Mouse (Mus musculus) limb, embryonic 12.5 days (tissue): Measurements from ENCODE around the gene Sh3glb2. TPM values are rescaled to one million over a fixed set of nuclear protein-coding genes. Genes with fewer than 3 reads are reported as not detected.

Experiments used
- ATAC-seq: fragments of 200-750 bp; cut with Nextera tagmentation; 2 replicates; pipeline ENCODE4 v1.8.0; 2017; ENCODE audit warnings: low read depth, moderate TSS enrichment; ENCODE audit not compliant: insufficient number of reproducible peaks, insufficient read depth, low FRiP score, low TSS enrichment
- H3K27ac ChIP-seq: fragments of 300-500 bp; sonication (generic); 2 replicates; pipeline ENCODE4 v1.5.1; 2016; ENCODE audit warnings: mild to moderate bottlenecking, moderate library complexity
- H3K27me3 ChIP-seq: fragments of 300-500 bp; sonication (generic); 2 replicates; pipeline ENCODE4 v1.6.1; 2016; ENCODE audit warnings: mild to moderate bottlenecking, moderate library complexity
- H3K36me3 ChIP-seq: fragments of 300-500 bp; sonication (generic); 2 replicates; pipeline ENCODE4 v1.6.1; 2016; ENCODE audit warnings: mild to moderate bottlenecking, moderate library complexity
- H3K4me1 ChIP-seq: fragments of 300-500 bp; sonication (generic); replicated peaks from 2 replicates; pipeline ENCODE4 v1.6.1; 2016
- H3K4me2 ChIP-seq: fragments of 300-500 bp; sonication (generic); 2 replicates; pipeline ENCODE4 v1.6.1; 2016; ENCODE audit warnings: mild to moderate bottlenecking, moderate library complexity
- H3K4me3 ChIP-seq: fragments of 300-500 bp; sonication (generic); replicated peaks from 2 replicates; pipeline ENCODE4 v1.5.1; 2016; ENCODE audit warnings: mild to moderate bottlenecking
- H3K9ac ChIP-seq: fragments of 300-500 bp; sonication (generic); replicated peaks from 2 replicates; pipeline ENCODE4 v1.6.1; 2016; ENCODE audit warnings: mild to moderate bottlenecking, moderate library complexity
- H3K9me3 ChIP-seq: fragments of 300-500 bp; sonication (generic); 2 replicates; pipeline ENCODE4 v1.6.1; 2016; ENCODE audit warnings: mild to moderate bottlenecking, moderate library complexity
- WGBS: fragments of 180-500 bp; shearing (Covaris S2); methylation state at CpG from one replicate; pipeline ENCODE4 v1.1.7; 2016; 5-methylcytosine and 5-hydroxymethylcytosine counted together
- polyA plus RNA-seq: library from polyadenylated mRNA; unstranded; fragments of >200 nt; fragmentation: Nextera tagmentation; extraction: Ambion mirVana; gene quantifications from 2 replicates; pipeline ENCODE4 v1.2.1, GENCODE M21; 2016

Gene Sh3glb2
- polyA plus RNA-seq, 1 experiment from 2014 or later = 91.0 TPM

DNA sequence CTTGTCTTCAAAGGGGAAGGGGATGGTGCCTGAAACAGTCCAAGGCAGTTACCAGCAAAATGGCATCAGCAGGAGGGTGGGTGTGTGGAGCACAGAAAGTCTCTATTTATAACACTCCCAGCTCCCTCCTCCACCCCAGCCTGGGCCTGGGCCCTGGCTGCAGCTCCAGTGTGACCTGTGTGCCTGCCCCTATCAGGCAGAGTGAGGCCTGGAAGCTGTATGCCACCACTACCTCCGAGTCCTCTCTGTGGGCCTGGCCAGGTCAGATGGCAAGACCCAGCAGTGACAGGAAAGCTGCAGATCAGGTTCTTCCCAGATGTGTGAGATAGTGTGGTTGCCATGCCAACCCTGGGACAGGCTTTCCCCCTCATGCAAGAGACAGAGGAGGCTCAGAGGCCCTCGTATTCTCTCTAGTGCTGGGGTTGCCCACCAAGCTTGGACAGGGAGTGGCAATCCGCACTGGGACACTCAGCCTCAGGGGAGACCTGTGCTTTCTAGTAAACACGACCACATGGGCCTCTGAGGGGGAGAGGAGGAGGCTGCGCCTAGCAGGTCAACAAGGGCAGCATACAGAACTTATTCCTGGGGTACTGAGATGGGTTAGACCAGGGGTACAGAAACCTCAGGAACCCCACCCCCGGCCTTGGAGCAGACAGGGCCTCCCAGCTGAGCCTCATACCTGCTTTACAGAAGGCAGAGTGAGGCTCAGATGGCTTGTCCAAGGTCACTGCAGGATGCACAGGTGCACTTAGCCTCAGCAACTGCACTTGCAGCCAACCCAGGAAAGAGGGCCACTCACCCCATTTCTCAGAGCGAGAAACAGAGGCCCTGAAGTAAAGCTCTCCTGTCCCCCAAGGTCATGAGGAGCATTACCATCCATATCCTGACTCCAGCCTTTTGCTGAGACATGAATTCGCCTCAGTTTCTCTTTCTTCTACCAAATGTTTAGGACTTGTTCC lies 1.3 kb downstream of the Sh3glb2 start:
- Histone ChIP-seq H3K4me2 (peak overlapping the region; percentile 91), H3K27me3 (no peaks in the 10 kb centered on the region), H3K27ac (0 out of 2 replicates have a peak overlapping the region, but pooled peaks have one; percentile 17), H3K36me3 (peaks cover 28% of the 10 kb centered on the region), H3K4me1 (peaks cover 21% of the 10 kb centered on the region), H3K9me3 (no peaks in the 10 kb centered on the region), H3K4me3 (peak overlapping the region; percentile 78), H3K9ac (peak overlapping the region; percentile 79)
- no peak for ATAC-seq
- 53% methylated on average over 8 of the region's 8 CpGs for WGBS

DNA sequence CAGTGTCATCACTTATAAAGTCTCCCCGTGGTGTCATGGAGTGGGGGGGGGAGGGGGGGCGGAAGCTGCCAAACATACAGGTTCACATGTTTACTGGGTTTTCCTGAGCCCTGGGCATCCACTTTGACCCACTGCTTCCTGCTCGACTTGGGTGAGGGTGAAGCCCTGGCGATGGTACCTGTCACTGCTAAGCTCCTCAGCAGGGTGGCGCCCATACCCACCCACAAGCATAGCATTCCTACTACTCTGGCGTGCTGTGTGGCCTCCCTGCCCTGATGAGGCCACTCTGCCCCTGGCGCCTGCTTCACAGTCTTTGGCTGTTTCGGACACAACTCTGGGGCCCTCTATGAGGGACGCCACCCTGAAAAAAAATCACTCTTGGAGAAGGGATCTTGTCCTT lies 2.2 kb downstream of the Sh3glb2 start:
- H3K27ac ChIP-seq = no peak overlapping the region
- no peaks in the 10 kb centered on the region for H3K9me3 ChIP-seq

DNA sequence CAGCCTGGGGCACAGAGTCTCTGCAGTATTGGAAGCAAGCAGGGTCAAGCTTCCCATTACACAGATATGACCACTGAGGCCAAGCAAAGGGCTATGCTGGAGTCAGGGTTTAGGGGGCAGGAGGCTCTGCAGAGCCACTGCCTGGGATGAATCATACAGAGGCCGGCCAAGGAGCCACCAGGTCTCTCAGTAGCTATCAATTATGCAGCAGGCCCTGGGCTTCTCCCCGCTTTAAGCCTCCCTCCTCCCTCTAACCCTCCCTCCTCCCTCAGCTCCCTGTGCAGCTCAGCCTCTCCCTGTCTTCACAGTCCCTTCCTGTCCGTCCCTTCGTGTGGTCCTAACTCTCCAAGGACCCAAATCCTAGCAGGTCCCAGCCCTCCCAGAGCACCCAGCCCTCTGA lies 2.9 kb downstream of the Sh3glb2 start:
- Histone ChIP-seq H3K4me1 (peaks cover 21% of the 10 kb centered on the region), H3K27me3 (no peaks in the 10 kb centered on the region), H3K9me3 (no peaks in the 10 kb centered on the region), H3K36me3 (peaks cover 36% of the 10 kb centered on the region), H3K4me2 (no peak overlapping the region), H3K27ac (no peak overlapping the region), H3K4me3 (no peak overlapping the region), H3K9ac (no peak overlapping the region)
- 58% methylated on average over 4 of the region's 4 CpGs for WGBS
- ATAC-seq = no peak

More for the DNA sequence above, 2.2 kb downstream of the Sh3glb2 start:
- no peak for ATAC-seq
- H3K36me3 ChIP-seq = peaks cover 36% of the 10 kb centered on the region
- H3K4me2 ChIP-seq = no peak overlapping the region
- peaks cover 21% of the 10 kb centered on the region for H3K4me1 ChIP-seq
- H3K27me3 ChIP-seq = no peaks in the 10 kb centered on the region
- 71% methylated on average over 9 of the region's 9 CpGs for WGBS
- H3K9ac ChIP-seq = peak overlapping the region; percentile 79; the same call in 1 of the 2 replicates
- no peak overlapping the region for H3K4me3 ChIP-seq

DNA sequence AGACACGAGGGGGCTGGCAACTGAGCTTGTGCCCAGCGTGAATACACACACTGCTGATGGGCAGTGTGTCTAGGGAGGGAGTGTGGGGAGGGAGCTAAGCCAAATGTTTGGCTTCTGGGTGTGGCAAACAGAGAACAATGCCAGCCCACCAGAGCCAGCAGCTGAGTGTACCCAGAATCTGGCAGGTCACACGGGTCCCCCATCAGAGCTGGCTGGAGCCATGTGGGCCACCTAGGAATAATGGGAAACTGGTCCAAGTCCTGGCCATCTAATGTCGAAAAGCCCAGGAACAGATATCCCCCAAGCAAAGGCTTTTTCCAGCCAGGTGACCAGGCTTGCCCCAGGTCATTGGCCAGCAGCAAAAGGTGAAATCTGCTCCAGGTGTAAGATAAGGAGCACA lies 3.3 kb downstream of the Sh3glb2 start:
- H3K4me1 ChIP-seq = peaks cover 21% of the 10 kb centered on the region
- WGBS = 69% methylated on average over 4 of the region's 4 CpGs
- no peak overlapping the region; the same call in 1 of the 2 replicates for H3K9ac ChIP-seq
- H3K36me3 ChIP-seq = peaks cover 38% of the 10 kb centered on the region
- H3K27me3 ChIP-seq = no peaks in the 10 kb centered on the region
- H3K4me3 ChIP-seq = no peak overlapping the region
- ATAC-seq = no peak
- no peak overlapping the region for H3K4me2 ChIP-seq
- H3K27ac ChIP-seq = no peak overlapping the region
- no peaks in the 10 kb centered on the region for H3K9me3 ChIP-seq

DNA sequence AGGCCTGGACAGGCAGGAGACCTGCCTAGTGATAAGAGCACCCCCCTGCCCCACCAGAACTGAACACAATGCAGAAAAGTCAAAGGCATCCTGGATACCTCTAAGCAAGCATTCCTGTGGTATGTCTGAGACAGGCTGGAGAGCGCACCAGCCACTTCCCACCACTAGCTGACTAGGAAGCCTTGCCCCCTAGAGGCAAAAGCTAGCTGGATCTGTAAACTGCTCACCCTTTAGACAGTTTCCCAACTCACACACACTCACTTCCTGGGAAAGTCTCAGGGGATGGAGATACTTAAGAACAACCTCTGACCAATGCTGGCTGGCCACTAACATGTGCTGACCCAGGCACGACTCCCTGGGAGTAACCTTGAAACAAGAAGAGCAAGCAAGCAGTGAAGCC lies 8.0 kb downstream of the Sh3glb2 start:
- no peak for ATAC-seq
- H3K27ac ChIP-seq = no peak overlapping the region
- H3K4me2 ChIP-seq = no peak overlapping the region
- 80% methylated on average over 2 of the region's 2 CpGs for WGBS
- H3K36me3 ChIP-seq = peaks cover 83% of the 10 kb centered on the region
- H3K9ac ChIP-seq = no peak overlapping the region
- H3K4me1 ChIP-seq = no peaks in the 10 kb centered on the region
- H3K9me3 ChIP-seq = no peaks in the 10 kb centered on the region
- no peak overlapping the region for H3K4me3 ChIP-seq
- no peaks in the 10 kb centered on the region for H3K27me3 ChIP-seq

DNA sequence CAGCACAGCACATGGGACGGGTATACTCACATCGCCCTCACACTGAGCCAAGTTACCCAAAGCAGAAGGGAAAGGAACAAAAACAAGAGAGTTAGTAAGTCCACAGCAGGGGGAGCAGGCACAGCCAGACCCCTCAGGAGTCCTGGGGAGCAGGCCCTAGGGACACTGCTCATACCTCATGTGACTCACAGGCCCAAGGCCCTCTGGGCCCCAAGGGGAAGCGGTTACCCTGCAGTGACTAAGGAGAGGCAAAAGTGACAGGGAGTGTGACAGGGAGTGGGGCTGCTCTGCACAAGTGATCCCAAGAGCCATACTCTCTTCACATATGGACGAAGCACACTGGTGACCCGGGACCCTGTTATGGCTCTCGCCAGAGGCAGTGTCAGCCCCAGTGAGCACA lies 9.9 kb downstream of the Sh3glb2 start:
- H3K36me3 ChIP-seq = peaks cover 90% of the 10 kb centered on the region
- H3K4me3 ChIP-seq = no peak overlapping the region
- H3K4me1 ChIP-seq = no peaks in the 10 kb centered on the region
- H3K27me3 ChIP-seq = no peaks in the 10 kb centered on the region
- no peak overlapping the region for H3K4me2 ChIP-seq
- no peaks in the 10 kb centered on the region for H3K9me3 ChIP-seq
- no peak for ATAC-seq
- H3K9ac ChIP-seq = no peak overlapping the region
- H3K27ac ChIP-seq = no peak overlapping the region
- WGBS = 89% methylated on average over 6 of the region's 6 CpGs

DNA sequence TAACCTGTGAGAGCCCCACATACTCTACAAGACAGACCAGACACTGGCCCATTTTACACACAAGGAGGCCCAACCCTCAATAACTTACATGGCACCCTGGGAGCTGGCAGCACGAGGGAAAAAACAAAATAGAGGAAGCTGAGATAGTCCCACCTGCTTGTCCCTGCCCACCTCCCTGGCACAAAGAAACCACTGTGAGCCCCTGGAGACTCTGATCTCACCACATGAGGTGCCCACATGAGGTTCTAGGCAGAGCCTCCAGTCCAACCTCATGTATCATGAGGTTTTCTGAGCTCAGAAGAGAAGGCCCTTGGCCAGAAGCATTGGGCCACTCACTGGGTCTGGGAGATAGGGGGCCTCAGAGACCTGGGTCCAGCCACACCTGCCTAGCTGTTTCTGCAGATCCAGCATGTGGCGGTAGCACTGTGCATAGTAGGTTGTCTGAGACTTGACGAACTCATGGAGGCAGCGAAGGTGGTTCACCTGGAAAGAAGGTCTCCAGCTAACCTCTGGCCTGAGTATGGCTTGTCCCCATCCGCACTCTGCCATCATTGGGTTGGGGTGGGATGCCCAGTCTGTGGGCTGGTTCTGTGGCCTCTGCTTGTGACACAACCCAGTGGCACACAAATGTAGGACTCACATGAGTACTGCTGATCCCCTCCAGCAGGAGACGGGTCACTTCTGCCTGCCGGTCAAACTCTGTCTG lies 13.0 kb downstream of the Sh3glb2 start:
- WGBS = 92% methylated on average over 7 of the region's 7 CpGs
- no peak for ATAC-seq
- Histone ChIP-seq H3K27me3 (no peaks in the 10 kb centered on the region), H3K4me2 (no peak overlapping the region), H3K36me3 (peaks cover 99% of the 10 kb centered on the region), H3K4me1 (no peaks in the 10 kb centered on the region), H3K27ac (no peak overlapping the region), H3K9ac (no peak overlapping the region), H3K9me3 (no peaks in the 10 kb centered on the region), H3K4me3 (no peak overlapping the region)

DNA sequence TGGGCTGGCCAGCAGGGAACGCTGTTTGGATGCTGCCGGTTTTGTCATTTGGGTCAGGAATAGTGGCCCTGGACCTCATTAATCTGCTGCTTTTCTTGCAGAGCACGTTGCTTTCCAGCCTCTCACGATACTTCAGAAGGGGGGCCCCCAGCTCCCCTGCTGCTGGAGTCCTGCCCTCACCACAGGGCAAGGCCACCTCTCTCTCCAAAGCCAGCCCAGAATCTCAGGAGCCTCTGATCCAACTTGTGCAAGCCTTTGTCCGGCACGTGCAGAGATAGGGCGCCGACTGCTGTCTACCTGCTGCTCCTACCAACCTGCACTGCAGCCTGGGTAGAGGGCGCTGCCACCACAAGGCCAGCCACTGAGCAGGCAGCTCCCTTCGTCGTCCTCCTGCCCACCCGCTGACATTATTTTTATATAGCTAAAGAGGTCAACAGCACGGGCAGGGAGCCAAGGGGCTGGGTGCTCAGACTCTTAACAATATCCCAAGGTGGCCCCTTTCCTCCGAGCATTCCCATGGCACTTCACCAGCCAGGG lies 15.5 kb downstream of the Sh3glb2 start:
- H3K4me2 ChIP-seq = no peak overlapping the region
- no peak for ATAC-seq
- no peak overlapping the region for H3K4me3 ChIP-seq
- no peaks in the 10 kb centered on the region for H3K9me3 ChIP-seq
- no peak overlapping the region for H3K27ac ChIP-seq
- H3K27me3 ChIP-seq = no peaks in the 10 kb centered on the region
- no peaks in the 10 kb centered on the region for H3K4me1 ChIP-seq
- peaks cover 100% of the 10 kb centered on the region for H3K36me3 ChIP-seq
- H3K9ac ChIP-seq = no peak overlapping the region
- WGBS = 81% methylated on average over 14 of the region's 14 CpGs

DNA sequence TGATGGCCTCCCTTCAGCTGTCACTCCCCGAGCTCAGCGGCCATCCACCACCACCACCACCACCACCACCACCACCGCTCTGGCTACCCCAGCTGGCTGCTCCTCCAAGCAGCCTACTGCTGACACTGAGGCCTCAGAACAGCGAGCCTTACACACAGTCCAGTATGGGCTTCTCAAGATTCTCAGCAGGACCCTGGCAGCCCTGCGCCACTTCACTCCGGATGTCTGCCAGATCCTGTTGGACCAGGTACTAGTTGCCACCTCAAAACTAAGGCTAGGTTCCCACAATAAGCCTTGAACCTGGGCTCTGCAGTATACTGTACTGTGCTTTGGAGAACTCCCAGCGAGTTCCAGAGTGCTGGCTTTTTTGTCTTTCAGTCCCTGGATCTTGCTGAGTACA lies 16.6 kb downstream of the Sh3glb2 start:
- H3K4me3 ChIP-seq = no peak overlapping the region
- H3K27me3 ChIP-seq = no peaks in the 10 kb centered on the region
- no peak overlapping the region for H3K4me2 ChIP-seq
- H3K9me3 ChIP-seq = no peaks in the 10 kb centered on the region
- no peak for ATAC-seq
- H3K4me1 ChIP-seq = no peaks in the 10 kb centered on the region
- H3K27ac ChIP-seq = no peak overlapping the region
- H3K9ac ChIP-seq = no peak overlapping the region
- H3K36me3 ChIP-seq = peaks cover 100% of the 10 kb centered on the region
- WGBS = 91% methylated on average over 7 of the region's 7 CpGs

DNA sequence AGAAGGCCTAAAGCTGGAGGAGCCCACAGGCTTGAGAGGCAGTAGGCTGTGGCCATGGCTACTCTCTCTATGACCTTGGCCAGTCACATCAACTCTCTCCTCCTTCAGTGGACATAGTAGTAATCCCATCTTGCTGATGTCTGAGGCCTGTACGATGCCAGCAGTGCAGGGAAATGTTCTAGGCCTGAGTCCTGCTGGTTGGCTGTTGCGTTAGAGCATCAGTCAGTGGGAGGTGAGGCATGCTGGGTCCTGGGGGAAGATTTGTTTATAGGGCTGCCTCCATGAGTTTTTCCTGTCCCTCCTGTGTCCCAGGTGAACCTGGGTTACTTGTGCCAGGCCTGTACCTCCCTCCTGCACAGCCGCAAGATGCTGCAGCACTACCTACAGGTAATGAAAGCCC lies 17.1 kb downstream of the Sh3glb2 start:
- WGBS = 93% methylated on average over 3 of the region's 3 CpGs

DNA sequence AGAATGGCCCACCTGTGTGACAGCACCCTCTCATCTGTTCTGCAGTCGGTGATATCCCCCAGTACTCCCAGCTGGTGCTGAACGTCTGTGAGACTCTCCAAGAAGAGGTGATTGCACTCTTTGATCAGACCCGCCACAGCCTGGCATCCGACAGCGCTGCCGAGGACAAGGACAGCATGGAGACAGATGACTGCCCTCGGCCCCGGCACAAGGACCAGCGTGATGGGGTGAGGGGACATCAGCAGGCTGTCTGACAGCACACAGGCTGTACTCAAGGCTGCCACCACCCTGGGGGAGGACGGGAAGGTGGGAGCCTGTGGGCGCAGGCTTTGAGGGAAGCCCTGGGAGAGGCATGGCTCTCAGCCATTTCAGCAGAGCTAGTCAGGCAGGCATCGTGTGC lies 22.0 kb downstream of the Sh3glb2 start:
- Histone ChIP-seq H3K27me3 (no peaks in the 10 kb centered on the region), H3K36me3 (peaks cover 100% of the 10 kb centered on the region), H3K4me3 (no peak overlapping the region), H3K27ac (no peak overlapping the region), H3K4me1 (no peaks in the 10 kb centered on the region), H3K4me2 (no peak overlapping the region), H3K9me3 (no peaks in the 10 kb centered on the region), H3K9ac (no peak overlapping the region)
- no peak for ATAC-seq
- WGBS = 69% methylated on average over 12 of the region's 12 CpGs

More for the DNA sequence above, 17.1 kb downstream of the Sh3glb2 start:
- Histone ChIP-seq H3K9ac (no peak overlapping the region), H3K27ac (no peak overlapping the region), H3K4me3 (no peak overlapping the region), H3K27me3 (no peaks in the 10 kb centered on the region), H3K4me2 (no peak overlapping the region), H3K4me1 (no peaks in the 10 kb centered on the region), H3K36me3 (peaks cover 100% of the 10 kb centered on the region), H3K9me3 (no peaks in the 10 kb centered on the region)
- ATAC-seq = no peak
